Mouse (Mus musculus) forebrain, embryonic 15.5 days (tissue): ENCODE measurements at regions not wholly inside any gene's neighbourhood (a gene's known extent, or its start where the extent isn't known, plus 50 kb on each side); places are given as distances from the start of the nearest gene placed in this dataset.

Source experiments
- ATAC-seq: fragments of 200-750 bp; cut with Nextera tagmentation; replicated peaks from 2 replicates; pipeline ENCODE4 v1.8.0; 2017; ENCODE audit warnings: mild to moderate bottlenecking, moderate TSS enrichment, moderate library complexity
- H3K27ac ChIP-seq: fragments of 300-500 bp; sonication (generic); replicated peaks from 2 replicates; pipeline ENCODE4 v1.5.1; 2015; ENCODE audit warnings: mild to moderate bottlenecking, inconsistent platforms
- H3K27me3 ChIP-seq: fragments of 300-500 bp; sonication (generic); 2 replicates; pipeline ENCODE4 v1.6.1; 2015; ENCODE audit warnings: inconsistent platforms
- H3K36me3 ChIP-seq: fragments of 300-500 bp; sonication (generic); 2 replicates; pipeline ENCODE4 v1.6.1; 2015; ENCODE audit warnings: mild to moderate bottlenecking, inconsistent platforms
- H3K4me1 ChIP-seq: fragments of 300-500 bp; sonication (generic); 2 replicates; pipeline ENCODE4 v1.6.1; 2015; ENCODE audit warnings: inconsistent platforms
- H3K4me2 ChIP-seq: fragments of 300-500 bp; sonication (generic); replicated peaks from 2 replicates; pipeline ENCODE4 v1.6.1; 2015; ENCODE audit warnings: mild to moderate bottlenecking, inconsistent platforms
- H3K4me3 ChIP-seq: fragments of 300-500 bp; sonication (generic); 2 replicates; pipeline ENCODE4 v1.5.1; 2015; ENCODE audit warnings: mild to moderate bottlenecking, inconsistent platforms
- H3K9ac ChIP-seq: fragments of 300-500 bp; sonication (generic); replicated peaks from 2 replicates; pipeline ENCODE4 v1.6.1; 2015; ENCODE audit warnings: mild to moderate bottlenecking, inconsistent platforms
- H3K9me3 ChIP-seq: fragments of 300-500 bp; sonication (generic); 2 replicates; pipeline ENCODE4 v1.6.1; 2016; ENCODE audit warnings: inconsistent platforms
- WGBS: fragments of 180-500 bp; shearing (Covaris S2); methylation state at CpG from one replicate; pipeline ENCODE4 v1.1.7; 2015; ENCODE audit warnings: mixed read lengths; 5-methylcytosine and 5-hydroxymethylcytosine counted together

- Histone ChIP-seq H3K4me1 (no peaks in the 10 kb centered on the region), H3K9ac (no peak overlapping the region), H3K4me3 (no peak overlapping the region), H3K36me3 (no peaks in the 10 kb centered on the region), H3K9me3 (no peaks in the 10 kb centered on the region), H3K27ac (no peak overlapping the region), H3K4me2 (no peak overlapping the region), H3K27me3 (no peaks in the 10 kb centered on the region)
- WGBS = 79% methylated on average over 1 of the region's 1 CpGs
- ATAC-seq = no peak
These were observed 341.5 kb downstream of the 1700017N19Rik start for GRCm38 (mm10) chr10:100931739-100932138.

- H3K4me1 ChIP-seq = no peaks in the 10 kb centered on the region
- H3K9me3 ChIP-seq = no peaks in the 10 kb centered on the region
- no peak overlapping the region for H3K4me2 ChIP-seq
- no peak overlapping the region for H3K9ac ChIP-seq
- WGBS = 90% methylated on average over 9 of the region's 9 CpGs
- H3K27ac ChIP-seq = no peak overlapping the region
- no peak for ATAC-seq
- no peak overlapping the region for H3K4me3 ChIP-seq
- no peaks in the 10 kb centered on the region for H3K27me3 ChIP-seq
- H3K36me3 ChIP-seq = no peaks in the 10 kb centered on the region
These were observed 368.1 kb downstream of the 1700017N19Rik start for GRCm38 (mm10) chr10:100958371-100958770.

- no peaks in the 10 kb centered on the region for H3K9me3 ChIP-seq
- no peak overlapping the region for H3K9ac ChIP-seq
- H3K36me3 ChIP-seq = no peaks in the 10 kb centered on the region
- H3K27ac ChIP-seq = no peak overlapping the region
- H3K4me1 ChIP-seq = no peaks in the 10 kb centered on the region
- ATAC-seq = no peak
- no peaks in the 10 kb centered on the region for H3K27me3 ChIP-seq
- 62% methylated on average over 2 of the region's 2 CpGs for WGBS
- H3K4me2 ChIP-seq = no peak overlapping the region
- H3K4me3 ChIP-seq = no peak overlapping the region
These were observed 413.2 kb downstream of the 1700017N19Rik start for GRCm38 (mm10) chr10:101003469-101003868.

- ATAC-seq = no peak
- Histone ChIP-seq H3K4me2 (no peak overlapping the region), H3K36me3 (no peaks in the 10 kb centered on the region), H3K27me3 (no peaks in the 10 kb centered on the region), H3K4me1 (no peaks in the 10 kb centered on the region), H3K9me3 (no peaks in the 10 kb centered on the region), H3K4me3 (no peak overlapping the region), H3K27ac (no peak overlapping the region), H3K9ac (no peak overlapping the region)
- WGBS = 59% methylated on average over 4 of the region's 4 CpGs
These were observed 414.4 kb downstream of the 1700017N19Rik start for GRCm38 (mm10) chr10:101004687-101005086.

- Histone ChIP-seq H3K9me3 (no peaks in the 10 kb centered on the region), H3K27me3 (no peaks in the 10 kb centered on the region), H3K36me3 (no peaks in the 10 kb centered on the region), H3K4me1 (no peaks in the 10 kb centered on the region), H3K9ac (no peak overlapping the region), H3K4me2 (no peak overlapping the region), H3K4me3 (no peak overlapping the region), H3K27ac (no peak overlapping the region)
- WGBS = 64% methylated on average over 1 of the region's 1 CpGs
- no peak for ATAC-seq
These were observed 425.1 kb downstream of the 1700017N19Rik start for GRCm38 (mm10) chr10:101015416-101015815.

- H3K27me3 ChIP-seq = no peaks in the 10 kb centered on the region
- no peak overlapping the region for H3K4me3 ChIP-seq
- no peak overlapping the region for H3K4me2 ChIP-seq
- no peak overlapping the region for H3K27ac ChIP-seq
- H3K9ac ChIP-seq = no peak overlapping the region
- no peaks in the 10 kb centered on the region for H3K4me1 ChIP-seq
- no peak for ATAC-seq
- no peaks in the 10 kb centered on the region for H3K9me3 ChIP-seq
- H3K36me3 ChIP-seq = no peaks in the 10 kb centered on the region
These were observed 448.3 kb downstream of the 1700017N19Rik start for GRCm38 (mm10) chr10:101038630-101039029.

- Histone ChIP-seq H3K4me2 (no peak overlapping the region), H3K36me3 (no peaks in the 10 kb centered on the region), H3K4me3 (no peak overlapping the region), H3K4me1 (no peaks in the 10 kb centered on the region), H3K9me3 (no peaks in the 10 kb centered on the region), H3K9ac (no peak overlapping the region), H3K27ac (no peak overlapping the region), H3K27me3 (no peaks in the 10 kb centered on the region)
- WGBS = 88% methylated on average over 1 of the region's 1 CpGs
- no peak for ATAC-seq
These were observed 448.8 kb downstream of the 1700017N19Rik start for GRCm38 (mm10) chr10:101039034-101039433.
